Mouse (Mus musculus) erythroblast, adult 5-6 weeks (primary cell): ENCODE measurements around the gene Tmem171. TPM values are rescaled to one million over a fixed set of nuclear protein-coding genes. Genes with fewer than 3 reads are reported as not detected.

Experiments used
- ATAC-seq: replicated peaks from 2 replicates; pipeline ENCODE4 v1.8.0; 2016; ENCODE audit warnings: moderate number of reproducible peaks, mild to moderate bottlenecking, moderate TSS enrichment, inconsistent platforms; ENCODE audit not compliant: poor library complexity, low FRiP score, severe bottlenecking
- total RNA-seq, 2 experiments: library from RNA; stranded (forward) in 1 of 2; stranded (reverse) in 1 of 2; fragments of 150-400 nt in 1 of 2; fragments of 200-764, 138-1000 nt in 1 of 2; gene quantifications; 2 replicates each; pipeline versions ENCODE4 v1.2.3 to v1.2.4; 2015 to 2017; ENCODE audit warnings: low replicate concordance in 2 of 2

Gene Tmem171
- total RNA-seq, 2 experiments from 2014 or later: not detected

- ATAC-seq: no peak
Observed at GRCm38 (mm10) chr13:98654129-98654939, 40.3 kb downstream of the Tmem171 start.

GRCm38 (mm10) chr13:98652194-98652593 lies 42.4 kb downstream of the Tmem171 start:
- no peak for ATAC-seq

GRCm38 (mm10) chr13:98651228-98651977 lies 43.2 kb downstream of the Tmem171 start:
- no peak for ATAC-seq

GRCm38 (mm10) chr13:98647775-98648568 lies 46.7 kb downstream of the Tmem171 start:
- no peak for ATAC-seq

- no peak for ATAC-seq
Observed at GRCm38 (mm10) chr13:98638507-98639166, 56.0 kb downstream of the Tmem171 start.

- ATAC-seq: no peak
Observed at GRCm38 (mm10) chr13:98637145-98637544, 57.5 kb downstream of the Tmem171 start, which contains the start of gene Tmem174. TSS of gene Tmem174 (minus strand) at chr13:98637410.

GRCm38 (mm10) chr13:98636571-98636970 lies 58.1 kb downstream of the Tmem171 start:
- ATAC-seq: no peak

Other genes with a start within 250 kb of the Tmem171 start
- 2.3 and 7.1 TPM in 2 replicates for gene Gm10320, start 202.8 kb downstream of the Tmem171 start, total RNA-seq (2015; ENCODE audit: low replicate concordance)
- not detected in 2 replicates for gene Gm10320, start 202.8 kb downstream of the Tmem171 start, total RNA-seq (2017; ENCODE audit: low replicate concordance)
- gene Tmem174, start 57.4 kb downstream of the Tmem171 start, total RNA-seq (2015; ENCODE audit: low replicate concordance): not detected in 2 replicates
- gene Tmem174, start 57.4 kb downstream of the Tmem171 start, total RNA-seq (2017; ENCODE audit: low replicate concordance): not detected in 2 replicates
- gene Fcho2, start 120.6 kb upstream of the Tmem171 start, total RNA-seq (2015; ENCODE audit: low replicate concordance): 476 and 552 TPM in 2 replicates
- 565 and 622 TPM in 2 replicates for gene Fcho2, start 120.6 kb upstream of the Tmem171 start, total RNA-seq (2017; ENCODE audit: low replicate concordance)
- 52.5 and 54.4 TPM in 2 replicates for gene Tnpo1, start 231.6 kb upstream of the Tmem171 start, total RNA-seq (2015; ENCODE audit: low replicate concordance)
- gene Tnpo1, start 231.6 kb upstream of the Tmem171 start, total RNA-seq (2017; ENCODE audit: low replicate concordance): 54.3 and 70.1 TPM in 2 replicates